Mouse (Mus musculus) embryonic fibroblast, embryonic 13.5 days (primary cell): ENCODE results near the gene Pla2g2d.

Experiments used
- CTCF ChIP-seq: IDR thresholded peaks from 2 replicates; pipeline ENCODE4 v1.5.1; 2011; ENCODE audit warnings: mild to moderate bottlenecking, control low read depth, low read length, moderate library complexity, borderline replicate concordance; ENCODE audit not compliant: insufficient read depth
- POLR2A ChIP-seq: IDR thresholded peaks from 2 replicates; pipeline ENCODE4 v1.6.1; 2011; ENCODE audit warnings: low read depth, mild to moderate bottlenecking, control low read depth, low read length, moderate library complexity

GRCm38 (mm10) chr4:138793276-138793675 is 17.7 kb downstream of the Pla2g2d start:
- TF ChIP-seq CTCF, result no peak
- TF ChIP-seq POLR2A, result no peak
